Mouse (Mus musculus): ENCODE results near the gene Ttpal. TPM values are rescaled to one million over a fixed set of nuclear protein-coding genes. Genes with fewer than 3 reads are reported as not detected.

Ttpal gene
- polyA plus RNA-seq, 1 experiment, result 1.2 TPM

DNA sequence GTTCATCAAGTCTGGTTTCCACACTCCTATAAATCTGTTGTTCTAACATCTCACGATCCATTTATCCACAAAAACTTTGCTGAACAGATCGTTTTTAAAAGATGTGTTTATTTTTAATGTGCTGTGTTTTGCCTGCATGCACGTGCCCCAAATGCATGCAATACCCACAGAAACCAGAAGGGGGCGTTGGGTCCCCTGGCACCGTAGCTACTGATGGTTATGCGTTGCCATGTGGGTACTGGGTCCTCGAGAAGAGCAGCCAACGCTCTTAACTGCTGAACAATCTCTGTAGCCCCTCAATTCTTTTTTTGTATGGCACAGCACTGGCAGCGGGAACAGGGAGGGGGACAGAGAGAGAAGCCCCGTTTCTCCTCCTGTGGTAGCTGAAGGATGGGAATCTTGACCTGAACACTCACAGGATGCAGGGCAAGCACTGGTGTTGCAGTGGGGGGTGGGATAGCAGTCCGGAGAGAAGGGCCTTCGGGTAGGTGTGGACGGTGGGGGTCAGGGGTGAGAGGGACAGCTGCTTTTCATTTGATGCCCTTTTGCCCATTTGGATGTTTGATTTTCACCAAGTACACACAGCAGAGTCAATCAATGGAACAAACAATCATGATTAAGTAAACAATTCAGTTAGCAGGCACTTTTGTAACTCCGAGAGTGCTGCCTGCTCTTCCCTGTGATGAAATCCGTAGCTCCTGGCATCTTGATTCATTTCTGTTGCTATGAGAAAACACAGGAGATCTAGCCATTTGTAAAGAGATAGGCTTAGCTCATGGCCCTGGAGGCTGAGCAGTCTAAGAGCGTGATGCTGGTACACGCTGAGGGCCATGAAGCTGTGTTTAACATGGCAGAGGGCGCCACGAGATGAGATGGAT, 15.5 kb upstream of the Ttpal start:
- Histone ChIP-seq H3K36me3 (ENCODE audit: control insufficient read depth) (no peaks in the 10 kb centered on the region), H3K4me1 (ENCODE audit: control insufficient read depth) (peaks cover 7% of the 10 kb centered on the region), H3K9me3 (ENCODE audit: control insufficient read depth, low read length) (no peaks in the 10 kb centered on the region), H3K27me3 (ENCODE audit: control insufficient read depth) (no peaks in the 10 kb centered on the region), H3K4me3 (replicated peaks) (no peak overlapping the region)
- TF ChIP-seq GATA1 (IDR thresholded peaks at IDR 0.05; ENCODE audit: low read length), result no peak
- TF ChIP-seq TAL1 (IDR thresholded peaks at IDR 0.05; ENCODE audit: low read length), result no peak

- no peak for TF ChIP-seq GATA1 (IDR thresholded peaks at IDR 0.05; ENCODE audit: low read length)
- no peak for TF ChIP-seq TAL1 (IDR thresholded peaks at IDR 0.05; ENCODE audit: low read length)
- Histone ChIP-seq H3K4me1 (ENCODE audit: control insufficient read depth) (peaks cover 7% of the 10 kb centered on the region), H3K36me3 (ENCODE audit: control insufficient read depth) (no peaks in the 10 kb centered on the region), H3K27me3 (ENCODE audit: control insufficient read depth) (no peaks in the 10 kb centered on the region), H3K9me3 (ENCODE audit: control insufficient read depth, low read length) (no peaks in the 10 kb centered on the region), H3K4me3 (replicated peaks) (no peak overlapping the region)
These were observed 14.6 kb upstream of the Ttpal start for GRCm38 (mm10) chr2:163587506-163587905.

DNA sequence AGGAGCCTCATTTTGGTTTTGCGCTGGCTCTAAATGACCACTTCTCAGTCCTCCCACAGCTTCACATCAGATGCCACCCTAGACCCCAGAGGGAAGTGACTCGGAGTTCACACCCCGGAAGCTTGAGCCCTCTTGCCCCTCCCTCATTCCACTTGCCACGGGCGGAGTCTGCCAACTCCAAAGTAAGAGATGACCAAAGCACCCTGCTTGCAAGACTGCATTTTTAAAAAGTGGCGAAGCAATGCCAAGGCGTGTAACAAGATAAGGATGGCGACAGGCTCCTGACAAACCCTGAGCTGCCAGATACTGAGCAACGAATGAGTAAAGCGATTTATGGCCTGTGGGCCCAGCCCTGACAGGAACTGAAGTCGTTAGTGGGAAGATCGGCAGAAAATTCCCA, 11.9 kb upstream of the Ttpal start:
- no peak for TF ChIP-seq TAL1 (IDR thresholded peaks at IDR 0.05; ENCODE audit: low read length)
- TF ChIP-seq GATA1 (IDR thresholded peaks at IDR 0.05; ENCODE audit: low read length), result no peak
- Histone ChIP-seq H3K27me3 (ENCODE audit: control insufficient read depth) (no peaks in the 10 kb centered on the region), H3K9me3 (ENCODE audit: control insufficient read depth, low read length) (no peaks in the 10 kb centered on the region), H3K4me3 (replicated peaks) (no peak overlapping the region), H3K36me3 (ENCODE audit: control insufficient read depth) (no peaks in the 10 kb centered on the region), H3K4me1 (ENCODE audit: control insufficient read depth) (peaks cover 7% of the 10 kb centered on the region)

DNA sequence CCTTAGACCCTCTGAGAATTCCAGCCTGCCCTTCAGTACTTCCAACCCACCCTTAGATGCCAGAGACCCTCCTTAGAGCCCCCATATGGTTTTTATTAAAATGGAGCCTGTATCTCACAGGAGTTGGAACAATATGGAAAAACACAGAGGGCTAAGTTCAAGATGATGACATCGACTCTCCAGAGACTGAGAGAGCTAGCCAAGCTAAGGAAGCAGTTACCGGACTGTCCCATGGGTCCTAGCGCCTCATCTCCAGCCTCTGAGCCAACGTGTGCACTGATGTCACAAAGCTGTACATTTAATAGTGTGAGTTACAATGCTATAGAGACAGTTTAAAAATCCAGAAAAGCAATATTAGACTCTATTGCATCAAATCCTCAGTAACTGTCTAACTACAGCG, 11.1 kb upstream of the Ttpal start:
- Histone ChIP-seq H3K36me3 (ENCODE audit: control insufficient read depth) (no peaks in the 10 kb centered on the region), H3K4me3 (replicated peaks) (no peak overlapping the region), H3K27me3 (ENCODE audit: control insufficient read depth) (no peaks in the 10 kb centered on the region), H3K4me1 (ENCODE audit: control insufficient read depth) (peaks cover 7% of the 10 kb centered on the region), H3K9me3 (ENCODE audit: control insufficient read depth, low read length) (no peaks in the 10 kb centered on the region)
- TF ChIP-seq GATA1 (IDR thresholded peaks at IDR 0.05; ENCODE audit: low read length), result no peak
- TF ChIP-seq TAL1 (IDR thresholded peaks at IDR 0.05; ENCODE audit: low read length), result no peak

- H3K4me1 ChIP-seq (ENCODE audit: control insufficient read depth), result peaks cover 8% of the 10 kb centered on the region
- no peaks in the 10 kb centered on the region for H3K36me3 ChIP-seq (ENCODE audit: control insufficient read depth)
- TF ChIP-seq TAL1 (IDR thresholded peaks at IDR 0.05; ENCODE audit: low read length) (no peak), GATA1 (IDR thresholded peaks at IDR 0.05; ENCODE audit: low read length) (no peak)
- no peak overlapping the region for H3K4me3 ChIP-seq (replicated peaks)
- H3K27me3 ChIP-seq (ENCODE audit: control insufficient read depth), result no peaks in the 10 kb centered on the region
- no peaks in the 10 kb centered on the region for H3K9me3 ChIP-seq (ENCODE audit: control insufficient read depth, low read length)
These were observed 10.0 kb upstream of the Ttpal start for GRCm38 (mm10) chr2:163592084-163592483.

DNA sequence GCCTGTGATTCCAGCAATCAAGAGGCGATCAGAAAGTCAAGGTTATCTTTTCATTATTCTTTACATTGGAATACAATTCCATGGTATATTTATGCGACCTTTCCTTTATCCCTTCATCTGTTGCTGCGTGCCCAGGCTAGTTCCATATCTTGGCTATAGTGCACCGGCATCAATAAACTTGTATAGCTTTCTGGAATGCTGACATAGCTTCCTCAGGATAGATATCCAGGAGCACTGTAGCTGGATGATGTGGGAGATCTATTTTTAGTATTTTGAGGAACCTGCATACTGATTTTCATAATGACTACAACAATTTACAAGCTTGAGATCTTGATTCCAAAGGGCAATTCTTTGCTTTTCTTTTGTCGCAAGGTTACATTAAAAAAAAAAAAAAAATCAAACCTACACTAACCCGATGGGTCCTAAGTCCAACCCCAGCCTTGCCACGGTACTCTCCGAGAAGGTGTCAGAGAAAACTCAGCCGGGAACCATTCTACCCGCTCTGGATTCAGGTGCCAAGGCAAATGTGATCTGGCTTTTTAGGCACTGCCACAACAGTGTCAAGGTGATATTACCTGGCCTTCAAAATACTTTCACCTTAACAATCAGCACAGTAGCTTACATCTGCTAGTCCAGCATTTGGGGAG, 8.4 kb upstream of the Ttpal start:
- no peak overlapping the region for H3K4me3 ChIP-seq (replicated peaks)
- TF ChIP-seq GATA1 (IDR thresholded peaks at IDR 0.05; ENCODE audit: low read length) (no peak), TAL1 (IDR thresholded peaks at IDR 0.05; ENCODE audit: low read length) (no peak)
- peaks cover 11% of the 10 kb centered on the region for H3K4me1 ChIP-seq (ENCODE audit: control insufficient read depth)
- H3K9me3 ChIP-seq (ENCODE audit: control insufficient read depth, low read length), result no peaks in the 10 kb centered on the region
- no peaks in the 10 kb centered on the region for H3K27me3 ChIP-seq (ENCODE audit: control insufficient read depth)
- H3K36me3 ChIP-seq (ENCODE audit: control insufficient read depth), result no peaks in the 10 kb centered on the region

GRCm38 (mm10) chr2:163595119-163595518, 7.0 kb upstream of the Ttpal start:
- Histone ChIP-seq H3K4me1 (ENCODE audit: control insufficient read depth) (peaks cover 9% of the 10 kb centered on the region), H3K36me3 (ENCODE audit: control insufficient read depth) (no peaks in the 10 kb centered on the region), H3K27me3 (ENCODE audit: control insufficient read depth) (no peaks in the 10 kb centered on the region), H3K9me3 (ENCODE audit: control insufficient read depth, low read length) (no peaks in the 10 kb centered on the region), H3K4me3 (replicated peaks) (no peak overlapping the region)
- TF ChIP-seq GATA1 (IDR thresholded peaks at IDR 0.05; ENCODE audit: low read length) (no peak), TAL1 (IDR thresholded peaks at IDR 0.05; ENCODE audit: low read length) (no peak)

- Histone ChIP-seq H3K9me3 (ENCODE audit: control insufficient read depth, low read length) (no peaks in the 10 kb centered on the region), H3K4me3 (replicated peaks) (no peak overlapping the region), H3K4me1 (ENCODE audit: control insufficient read depth) (peaks cover 6% of the 10 kb centered on the region), H3K27me3 (ENCODE audit: control insufficient read depth) (no peaks in the 10 kb centered on the region), H3K36me3 (ENCODE audit: control insufficient read depth) (no peaks in the 10 kb centered on the region)
- no peak for TF ChIP-seq TAL1 (IDR thresholded peaks at IDR 0.05; ENCODE audit: low read length)
- TF ChIP-seq GATA1 (IDR thresholded peaks at IDR 0.05; ENCODE audit: low read length), result no peak
These were observed 5.8 kb upstream of the Ttpal start for GRCm38 (mm10) chr2:163596057-163596872.

- TF ChIP-seq TAL1 (IDR thresholded peaks at IDR 0.05; ENCODE audit: low read length), result no peak
- no peak for TF ChIP-seq GATA1 (IDR thresholded peaks at IDR 0.05; ENCODE audit: low read length)
- Histone ChIP-seq H3K36me3 (ENCODE audit: control insufficient read depth) (no peaks in the 10 kb centered on the region), H3K4me1 (ENCODE audit: control insufficient read depth) (peaks cover 11% of the 10 kb centered on the region)
These were observed 5.3 kb upstream of the Ttpal start for GRCm38 (mm10) chr2:163596873-163597155.

More at GRCm38 (mm10) chr2:163596873-163597155, 5.3 kb upstream of the Ttpal start:
- no peak overlapping the region for H3K4me3 ChIP-seq (replicated peaks)
- H3K27me3 ChIP-seq (ENCODE audit: control insufficient read depth), result no peaks in the 10 kb centered on the region
- H3K9me3 ChIP-seq (ENCODE audit: control insufficient read depth, low read length), result no peaks in the 10 kb centered on the region
